Mouse (Mus musculus) hindbrain, embryonic 10.5 days (tissue): ENCODE results near the gene Kcnip1. TPM values are rescaled to one million over a fixed set of nuclear protein-coding genes. Genes with fewer than 3 reads are reported as not detected.

Experiments used
- DNase-seq: peaks from one replicate; pipeline ENCODE4 v3.0.0-alpha.2; 2017; ENCODE audit warnings: low spot score
- H3K27ac ChIP-seq: fragments of 300-500 bp; sonication (generic); 2 replicates; pipeline ENCODE4 v1.5.1; 2016; ENCODE audit warnings: mild to moderate bottlenecking, moderate library complexity
- H3K27me3 ChIP-seq: fragments of 300-500 bp; sonication (generic); 2 replicates; pipeline ENCODE4 v1.6.1; 2016; ENCODE audit warnings: mild to moderate bottlenecking; ENCODE audit not compliant: poor library complexity, insufficient read depth, severe bottlenecking
- H3K36me3 ChIP-seq: fragments of 300-500 bp; sonication (generic); 2 replicates; pipeline ENCODE4 v1.6.1; 2016; ENCODE audit warnings: mild to moderate bottlenecking, moderate library complexity
- H3K4me1 ChIP-seq: fragments of 300-500 bp; sonication (generic); replicated peaks from 2 replicates; pipeline ENCODE4 v1.6.1; 2016; ENCODE audit warnings: mild to moderate bottlenecking
- H3K4me3 ChIP-seq: fragments of 300-500 bp; sonication (generic); 2 replicates; pipeline ENCODE4 v1.5.1; 2016; ENCODE audit warnings: mild to moderate bottlenecking, moderate library complexity
- H3K9me3 ChIP-seq: fragments of 300-500 bp; sonication (generic); 2 replicates; pipeline ENCODE4 v1.6.1; 2016; ENCODE audit warnings: mild to moderate bottlenecking, moderate library complexity
- WGBS: fragments of 180-500 bp; shearing (Covaris S2); methylation state at CpG from one replicate; pipeline ENCODE4 v1.1.7; 2016; 5-methylcytosine and 5-hydroxymethylcytosine counted together
- polyA plus RNA-seq: library from polyadenylated mRNA; unstranded; fragments of >200 nt; fragmentation: Nextera tagmentation; extraction: Ambion mirVana; gene quantifications from 2 replicates; pipeline ENCODE4 v1.2.1, GENCODE M21; 2016

Kcnip1 gene
- polyA plus RNA-seq, 1 experiment from 2014 or later: 9.5 TPM

GRCm38 (mm10) chr11:33690181-33690580 lies 302.8 kb downstream of the Kcnip1 start:
- H3K4me1 ChIP-seq: no peaks in the 10 kb centered on the region
- H3K9me3 ChIP-seq: no peaks in the 10 kb centered on the region
- H3K4me3 ChIP-seq: no peak overlapping the region
- no peak overlapping the region for H3K27ac ChIP-seq
- no peaks in the 10 kb centered on the region for H3K36me3 ChIP-seq
- H3K27me3 ChIP-seq: no peaks in the 10 kb centered on the region
- DNase-seq: no peak
- WGBS: 84% methylated on average over 3 of the region's 3 CpGs

GRCm38 (mm10) chr11:33685904-33686303 lies 307.0 kb downstream of the Kcnip1 start:
- no peak for DNase-seq
- H3K27ac ChIP-seq: no peak overlapping the region
- H3K4me3 ChIP-seq: no peak overlapping the region
- H3K4me1 ChIP-seq: 0 out of 2 replicates have a peak, but pooled peaks cover 3% of the 10 kb centered on the region
- H3K27me3 ChIP-seq: 0 out of 2 replicates have a peak, but pooled peaks cover 4% of the 10 kb centered on the region
- 85% methylated on average over 3 of the region's 3 CpGs for WGBS
- no peaks in the 10 kb centered on the region for H3K36me3 ChIP-seq
- H3K9me3 ChIP-seq: no peaks in the 10 kb centered on the region

GRCm38 (mm10) chr11:33680151-33680550 lies 312.8 kb downstream of the Kcnip1 start:
- WGBS: 2% methylated on average over 15 of the region's 15 CpGs
- no peaks in the 10 kb centered on the region for H3K9me3 ChIP-seq
- H3K4me3 ChIP-seq: peak overlapping the region; percentile 25; the same call in 1 of the 2 replicates
- H3K27me3 ChIP-seq: peaks cover 14% of the 10 kb centered on the region; the same call in 1 of the 2 replicates
- no peaks in the 10 kb centered on the region for H3K36me3 ChIP-seq
- no peak overlapping the region for H3K27ac ChIP-seq
- peaks cover 9% of the 10 kb centered on the region; the same call in 1 of the 2 replicates for H3K4me1 ChIP-seq
- DNase-seq: peak; percentile 70

- H3K27me3 ChIP-seq: no peaks in the 10 kb centered on the region
These were observed 322.6 kb downstream of the Kcnip1 start for GRCm38 (mm10) chr11:33670105-33670965.

DNA sequence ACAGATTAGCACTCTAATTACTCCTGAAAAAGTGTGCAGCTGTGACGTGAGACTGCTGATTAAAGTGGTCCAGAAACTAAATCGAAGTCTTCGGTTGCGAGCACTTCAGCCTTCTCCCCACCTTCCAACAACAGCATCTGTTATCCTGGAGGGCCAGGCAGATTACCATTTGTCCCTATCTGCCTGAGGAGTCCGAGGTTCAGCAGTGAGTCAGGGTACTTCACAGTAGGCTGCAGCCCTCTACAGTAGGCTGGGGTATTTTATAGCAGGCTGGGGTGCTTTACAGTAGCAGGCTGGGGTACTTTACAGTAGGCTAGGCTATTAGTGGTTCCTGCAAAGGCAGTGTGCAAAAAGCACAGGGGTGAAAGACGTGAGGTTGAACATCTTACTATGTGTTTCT lies 324.6 kb downstream of the Kcnip1 start:
- DNase-seq: no peak
- H3K27me3 ChIP-seq: no peaks in the 10 kb centered on the region
- H3K4me1 ChIP-seq: peaks cover 4% of the 10 kb centered on the region; the same call in 1 of the 2 replicates
- no peak overlapping the region for H3K27ac ChIP-seq
- H3K9me3 ChIP-seq: no peaks in the 10 kb centered on the region
- H3K36me3 ChIP-seq: no peaks in the 10 kb centered on the region
- 73% methylated on average over 6 of the region's 6 CpGs for WGBS
- H3K4me3 ChIP-seq: no peak overlapping the region

More at GRCm38 (mm10) chr11:33670105-33670965, 322.6 kb downstream of the Kcnip1 start:
- no peak for DNase-seq
- Histone ChIP-seq H3K9me3 (no peaks in the 10 kb centered on the region), H3K36me3 (no peaks in the 10 kb centered on the region), H3K4me3 (no peak overlapping the region), H3K4me1 (peaks cover 4% of the 10 kb centered on the region; the same call in 1 of the 2 replicates), H3K27ac (no peak overlapping the region)
- WGBS: 77% methylated on average over 10 of the region's 10 CpGs

GRCm38 (mm10) chr11:33663599-33663998 lies 329.4 kb downstream of the Kcnip1 start:
- H3K27me3 ChIP-seq: no peaks in the 10 kb centered on the region
- 83% methylated on average over 2 of the region's 2 CpGs for WGBS
- peaks cover 4% of the 10 kb centered on the region; the same call in 1 of the 2 replicates for H3K4me1 ChIP-seq
- no peaks in the 10 kb centered on the region for H3K36me3 ChIP-seq
- H3K4me3 ChIP-seq: no peak overlapping the region
- DNase-seq: no peak
- no peak overlapping the region for H3K27ac ChIP-seq
- no peaks in the 10 kb centered on the region for H3K9me3 ChIP-seq

GRCm38 (mm10) chr11:33660016-33660913 lies 332.7 kb downstream of the Kcnip1 start:
- Histone ChIP-seq H3K4me1 (0 out of 2 replicates have a peak, but pooled peaks cover 3% of the 10 kb centered on the region), H3K36me3 (no peaks in the 10 kb centered on the region), H3K27ac (no peak overlapping the region), H3K9me3 (no peaks in the 10 kb centered on the region), H3K4me3 (no peak overlapping the region), H3K27me3 (no peaks in the 10 kb centered on the region)
- no peak for DNase-seq
- 85% methylated on average over 13 of the region's 13 CpGs for WGBS

GRCm38 (mm10) chr11:33655861-33656593 lies 336.9 kb downstream of the Kcnip1 start:
- Histone ChIP-seq H3K36me3 (no peaks in the 10 kb centered on the region), H3K4me3 (no peak overlapping the region), H3K4me1 (0 out of 2 replicates have a peak, but pooled peaks cover 3% of the 10 kb centered on the region), H3K27ac (no peak overlapping the region), H3K27me3 (no peaks in the 10 kb centered on the region), H3K9me3 (no peaks in the 10 kb centered on the region)
- 80% methylated on average over 7 of the region's 7 CpGs for WGBS
- DNase-seq: no peak

- WGBS: 79% methylated on average over 3 of the region's 3 CpGs
- H3K36me3 ChIP-seq: no peaks in the 10 kb centered on the region
- no peak for DNase-seq
These were observed 337.7 kb downstream of the Kcnip1 start for GRCm38 (mm10) chr11:33655221-33655620.

DNA sequence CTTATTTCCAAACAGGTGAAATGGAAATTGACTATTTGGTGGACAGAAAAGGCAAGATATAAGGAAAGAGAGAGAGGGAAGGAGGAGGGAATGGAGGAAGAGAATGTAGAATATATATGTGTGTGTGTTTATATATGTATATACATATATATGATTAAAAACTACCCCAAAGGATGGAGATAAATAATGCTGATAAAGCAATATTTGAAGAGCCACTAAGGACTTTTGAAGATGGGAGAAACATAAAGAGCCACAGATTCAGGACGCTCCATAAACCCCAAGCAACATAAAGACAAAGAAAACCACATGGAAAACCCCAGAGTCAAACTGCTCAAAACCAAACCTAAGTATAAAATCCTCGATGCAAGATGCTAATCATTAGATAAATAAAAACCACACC lies 338.5 kb downstream of the Kcnip1 start:
- 86% methylated on average over 2 of the region's 2 CpGs for WGBS

More at GRCm38 (mm10) chr11:33655221-33655620, 337.7 kb downstream of the Kcnip1 start:
- no peaks in the 10 kb centered on the region for H3K9me3 ChIP-seq
- H3K4me1 ChIP-seq: 0 out of 2 replicates have a peak, but pooled peaks cover 3% of the 10 kb centered on the region
- no peaks in the 10 kb centered on the region for H3K27me3 ChIP-seq
- H3K27ac ChIP-seq: no peak overlapping the region
- no peak overlapping the region for H3K4me3 ChIP-seq

GRCm38 (mm10) chr11:33649358-33649757 lies 343.6 kb downstream of the Kcnip1 start:
- 80% methylated on average over 2 of the region's 2 CpGs for WGBS

More for the DNA sequence above, 338.5 kb downstream of the Kcnip1 start:
- Histone ChIP-seq H3K36me3 (no peaks in the 10 kb centered on the region), H3K27ac (no peak overlapping the region), H3K27me3 (no peaks in the 10 kb centered on the region), H3K4me1 (0 out of 2 replicates have a peak, but pooled peaks cover 3% of the 10 kb centered on the region), H3K4me3 (no peak overlapping the region), H3K9me3 (no peaks in the 10 kb centered on the region)
- no peak for DNase-seq

GRCm38 (mm10) chr11:33637107-33637506 lies 355.8 kb downstream of the Kcnip1 start:
- 92% methylated on average over 2 of the region's 2 CpGs for WGBS
- H3K9me3 ChIP-seq: no peaks in the 10 kb centered on the region
- no peaks in the 10 kb centered on the region for H3K36me3 ChIP-seq
- no peak for DNase-seq
- no peaks in the 10 kb centered on the region for H3K27me3 ChIP-seq
- H3K4me3 ChIP-seq: no peak overlapping the region
- H3K4me1 ChIP-seq: no peaks in the 10 kb centered on the region
- H3K27ac ChIP-seq: no peak overlapping the region

More at GRCm38 (mm10) chr11:33649358-33649757, 343.6 kb downstream of the Kcnip1 start:
- no peak overlapping the region for H3K4me3 ChIP-seq
- no peaks in the 10 kb centered on the region for H3K36me3 ChIP-seq
- DNase-seq: no peak
- no peaks in the 10 kb centered on the region for H3K9me3 ChIP-seq
- H3K4me1 ChIP-seq: no peaks in the 10 kb centered on the region
- no peaks in the 10 kb centered on the region for H3K27me3 ChIP-seq
- no peak overlapping the region for H3K27ac ChIP-seq
